22 mouse cellular contexts compared by ENCODE assay signal in the genomic region with DNA sequence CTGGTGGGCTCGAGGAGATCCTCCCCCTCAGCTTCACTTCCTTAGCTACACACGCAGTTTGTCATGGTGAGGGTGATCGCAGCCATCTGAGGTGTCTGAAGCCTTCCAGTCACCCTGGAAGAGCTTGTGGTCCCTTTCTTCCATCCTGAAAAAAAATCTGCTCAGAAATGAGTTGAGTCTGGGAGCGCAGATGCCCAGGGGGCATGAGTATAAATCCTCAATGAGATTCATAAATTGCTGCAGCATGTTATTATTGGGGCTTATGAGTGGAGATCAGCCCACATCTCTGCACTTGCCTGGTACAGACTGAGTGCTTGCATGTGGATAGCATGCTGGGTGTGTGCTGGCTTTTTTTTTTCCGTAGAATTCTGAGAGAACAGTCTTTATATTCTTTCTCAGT.
DNase-seq lines count a peak whose midpoint lies in the region; ATAC-seq and TF ChIP-seq lines count a peak whose summit lies in the region.
"Had no signal": no experiment of that assay in that cellular context is flagged by ENCODE, and none has a peak within 500 bp of the region (broad histone marks: within the 10 kb centered on the region; RNA-seq: fewer than 3 reads in every experiment).

No protein-coding gene starts in this region.

- H3K4me2 ChIP-seq in hindbrain, embryonic 11.5 days (replicated peaks; ENCODE audit: low read depth, low read length) = no peak overlapping the region
- no peak overlapping the region for H3K4me2 ChIP-seq in hindbrain, embryonic 16.5 days (ENCODE audit: low read length)
- peak overlapping the region; percentile 21; the same call in 1 of the 2 replicates for H3K4me2 ChIP-seq in lung, embryonic 14.5 days
- no peak overlapping the region for H3K4me2 ChIP-seq in midbrain, embryonic 15.5 days
- H3K4me2 ChIP-seq: embryonic facial prominence, embryonic 12.5 days; heart, embryonic 12.5 days; neural tube, embryonic 12.5 days had no signal

- no peaks in the 10 kb centered on the region for H3K36me3 ChIP-seq in hindbrain, embryonic 11.5 days (ENCODE audit: control insufficient read depth, insufficient read depth, low read length)
- H3K36me3 ChIP-seq in hindbrain, embryonic 16.5 days (ENCODE audit: control insufficient read depth, insufficient read depth, low read length) = no peaks in the 10 kb centered on the region
- H3K36me3 ChIP-seq in lung, embryonic 14.5 days (ENCODE audit: insufficient read depth) = no peaks in the 10 kb centered on the region
- peaks cover 70% of the 10 kb centered on the region for H3K36me3 ChIP-seq in ES-E14 (ENCODE audit: control insufficient read depth, insufficient read depth, low read length, poor library complexity, severe bottlenecking)
- H3K36me3 ChIP-seq in midbrain, embryonic 15.5 days (replicated peaks) = no peaks in the 10 kb centered on the region
- H3K36me3 ChIP-seq: embryonic facial prominence, embryonic 12.5 days; heart, embryonic 12.5 days; neural tube, embryonic 12.5 days had no signal

- 0 out of 2 replicates have a peak overlapping the region, but pooled peaks have one; percentile 9 for H3K27ac ChIP-seq in hindbrain, embryonic 11.5 days (ENCODE audit: low read depth, low read length)
- no peak overlapping the region for H3K27ac ChIP-seq in hindbrain, embryonic 16.5 days (ENCODE audit: low read depth, low read length)
- no peak overlapping the region for H3K27ac ChIP-seq in lung, embryonic 14.5 days (ENCODE audit: low read depth)
- H3K27ac ChIP-seq in ES-E14 (ENCODE audit: insufficient read depth, low read depth, low read length, poor library complexity, severe bottlenecking) = peak overlapping the region; percentile 70
- H3K27ac ChIP-seq in midbrain, embryonic 15.5 days = no peak overlapping the region
- H3K27ac ChIP-seq: embryonic facial prominence, embryonic 12.5 days; gastrocnemius, adult 2 months; macrophage; neural tube, embryonic 12.5 days had no signal

- DNase-seq in hindbrain, embryonic 11.5 days (ENCODE audit: low spot score) = no peak
- peak; percentile 24 for DNase-seq in lung, embryonic 14.5 days
- DNase-seq in lung, postnatal 10 days = no peak
- no peak for DNase-seq in ES-E14 (ENCODE audit: low read depth, low spot score)
- DNase-seq in layer of hippocampus, postnatal 36 days = no peak
- DNase-seq: adrenal gland, postnatal 36 days; cerebellum, adult 9-10 months; forebrain, postnatal 0 days; gastrocnemius, adult 2 months; heart, postnatal 36 days; left cerebral cortex, postnatal 4 days; liver, postnatal 0 days; right cerebral cortex, postnatal 14 days; thymus, postnatal 25 days had no signal

- H3K4me3 ChIP-seq in hindbrain, embryonic 11.5 days (ENCODE audit: low read depth, low read length) = no peak overlapping the region
- no peak overlapping the region for H3K4me3 ChIP-seq in hindbrain, embryonic 16.5 days (ENCODE audit: low read length)
- H3K4me3 ChIP-seq in lung, embryonic 14.5 days (ENCODE audit: low read depth, low read length) = no peak overlapping the region
- peak overlapping the region in 1 of 2 experiments; percentile 49; a peak in 2 of 4 replicates for H3K4me3 ChIP-seq in ES-E14 (ENCODE audit: insufficient read depth in 1 of 2, low read depth in 1 of 2, low read length in 2 of 2, poor library complexity in 1 of 2, severe bottlenecking in 1 of 2)
- no peak overlapping the region for H3K4me3 ChIP-seq in midbrain, embryonic 15.5 days
- H3K4me3 ChIP-seq: embryonic facial prominence, embryonic 12.5 days; gastrocnemius, adult 2 months; heart, embryonic 12.5 days; neural tube, embryonic 12.5 days had no signal

- H3K27me3 ChIP-seq in hindbrain, embryonic 11.5 days (ENCODE audit: control insufficient read depth, insufficient read depth, low read length) = no peaks in the 10 kb centered on the region
- no peaks in the 10 kb centered on the region for H3K27me3 ChIP-seq in hindbrain, embryonic 16.5 days (replicated peaks; ENCODE audit: control insufficient read depth, insufficient read depth, low read length)
- H3K27me3 ChIP-seq in lung, embryonic 14.5 days (ENCODE audit: insufficient read depth, low read length) = no peaks in the 10 kb centered on the region
- no peaks in the 10 kb centered on the region for H3K27me3 ChIP-seq in midbrain, embryonic 15.5 days (replicated peaks)
- H3K27me3 ChIP-seq: CH12.LX; embryonic facial prominence, embryonic 12.5 days; heart, embryonic 12.5 days; neural tube, embryonic 12.5 days had no signal

- TF ChIP-seq CTCF in lung, embryonic 14.5 days (IDR thresholded peaks at IDR 0.05; ENCODE audit: low read depth) = no peak

- no peaks in the 10 kb centered on the region for H3K9me3 ChIP-seq in hindbrain, embryonic 11.5 days (ENCODE audit: control insufficient read depth, low read length)
- H3K9me3 ChIP-seq in hindbrain, embryonic 16.5 days (ENCODE audit: control insufficient read depth, low read length) = no peaks in the 10 kb centered on the region
- H3K9me3 ChIP-seq in lung, embryonic 14.5 days (ENCODE audit: low read depth, low read length) = no peaks in the 10 kb centered on the region
- H3K9me3 ChIP-seq in ES-E14 (ENCODE audit: control insufficient read depth, insufficient read depth, low read depth, low read length) = no peaks in the 10 kb centered on the region
- H3K9me3 ChIP-seq in midbrain, embryonic 15.5 days = no peaks in the 10 kb centered on the region
- H3K9me3 ChIP-seq: embryonic facial prominence, embryonic 12.5 days; heart, embryonic 12.5 days; neural tube, embryonic 12.5 days had no signal

- H3K9ac ChIP-seq in hindbrain, embryonic 11.5 days (ENCODE audit: low read depth, low read length) = no peak overlapping the region
- H3K9ac ChIP-seq in hindbrain, embryonic 16.5 days (ENCODE audit: low read depth, low read length) = no peak overlapping the region
- no peak overlapping the region for H3K9ac ChIP-seq in lung, embryonic 14.5 days
- peak overlapping the region; percentile 57 for H3K9ac ChIP-seq in ES-E14 (ENCODE audit: insufficient read depth, low read depth, low read length, poor library complexity, severe bottlenecking)
- no peak overlapping the region for H3K9ac ChIP-seq in midbrain, embryonic 15.5 days
- H3K9ac ChIP-seq: embryonic facial prominence, embryonic 12.5 days; forebrain, postnatal 0 days; heart, embryonic 12.5 days; liver, postnatal 0 days; neural tube, embryonic 12.5 days had no signal

- in situ Hi-C loops in ES-E14 (cut with MboI; ENCODE audit: low sequenced_read_pairs in 2 of 2, unreplicated experiment in 2 of 2) = loop anchor here in 1 of 2 experiments (25.0 kb wide), 1 partner anchor 251 kb away; the partner anchor contains the start of gene Enc1

- ATAC-seq in hindbrain, embryonic 11.5 days (ENCODE audit: low FRiP score) = no peak
- no peak for ATAC-seq in hindbrain, embryonic 16.5 days
- peak; percentile 29; the same call in 1 of the 2 replicates for ATAC-seq in lung, embryonic 14.5 days (ENCODE audit: insufficient read depth)
- ATAC-seq in midbrain, embryonic 15.5 days (replicated peaks) = peak; percentile 53
- ATAC-seq: intestine, postnatal 0 days; liver, postnatal 0 days had no signal

- WGBS in hindbrain, embryonic 11.5 days = 67% methylated on average over 5 of the region's 5 CpGs
- WGBS in hindbrain, embryonic 16.5 days = 59% methylated on average over 5 of the region's 5 CpGs
- WGBS in lung, embryonic 14.5 days = 44% methylated on average over 5 of the region's 5 CpGs
- WGBS in midbrain, embryonic 15.5 days = 59% methylated on average over 5 of the region's 5 CpGs

- peaks cover 3% of the 10 kb centered on the region; the same call in 1 of the 2 replicates for H3K4me1 ChIP-seq in hindbrain, embryonic 11.5 days (replicated peaks; ENCODE audit: control insufficient read depth, insufficient read depth, low read length)
- peaks cover 11% of the 10 kb centered on the region for H3K4me1 ChIP-seq in hindbrain, embryonic 16.5 days (ENCODE audit: control insufficient read depth, insufficient read depth, low read depth, low read length)
- peaks cover 21% of the 10 kb centered on the region for H3K4me1 ChIP-seq in lung, embryonic 14.5 days (ENCODE audit: insufficient read depth)
- peaks cover 3 to 7% of the 10 kb centered on the region in 2 experiments; a peak in 1 of 4 replicates for H3K4me1 ChIP-seq in ES-E14 (ENCODE audit: control insufficient read depth in 2 of 2, insufficient read depth in 2 of 2, low read length in 2 of 2, poor library complexity in 1 of 2)
- peaks cover 29% of the 10 kb centered on the region for H3K4me1 ChIP-seq in midbrain, embryonic 15.5 days

TF ChIP-seq in ES-E14, 5 proteins besides CTCF, POLR2A, EP300 and RAD21:
- TF ChIP-seq ZC3H11A (IDR thresholded peaks at IDR 0.05; ENCODE audit: borderline replicate concordance, low read depth, low read length) (no peak), ZNF384 (IDR thresholded peaks at IDR 0.05; ENCODE audit: low read depth, low read length) (no peak), MAFK (IDR thresholded peaks at IDR 0.05; ENCODE audit: insufficient read depth, low read depth, low read length) (no peak), CHD2 (IDR thresholded peaks at IDR 0.05; ENCODE audit: low read depth, low read length) (no peak), HCFC1 (IDR thresholded peaks at IDR 0.05; ENCODE audit: borderline replicate concordance, insufficient read depth, low read length) (no peak)

Comparison
In these comparisons a context has a peak if more than half of its experiments do, and no peak if none do; other contexts are left out.
1. H3K27ac ChIP-seq: peak in hindbrain, embryonic 11.5 days (single experiment) and ES-E14 (single experiment); none in hindbrain, embryonic 16.5 days (single experiment), lung, embryonic 14.5 days (single experiment) and midbrain, embryonic 15.5 days (single experiment).
2. ATAC-seq: peak in lung, embryonic 14.5 days (single experiment) and midbrain, embryonic 15.5 days (single experiment); none in hindbrain, embryonic 11.5 days (single experiment) and hindbrain, embryonic 16.5 days (single experiment).